In the genomic region with DNA sequence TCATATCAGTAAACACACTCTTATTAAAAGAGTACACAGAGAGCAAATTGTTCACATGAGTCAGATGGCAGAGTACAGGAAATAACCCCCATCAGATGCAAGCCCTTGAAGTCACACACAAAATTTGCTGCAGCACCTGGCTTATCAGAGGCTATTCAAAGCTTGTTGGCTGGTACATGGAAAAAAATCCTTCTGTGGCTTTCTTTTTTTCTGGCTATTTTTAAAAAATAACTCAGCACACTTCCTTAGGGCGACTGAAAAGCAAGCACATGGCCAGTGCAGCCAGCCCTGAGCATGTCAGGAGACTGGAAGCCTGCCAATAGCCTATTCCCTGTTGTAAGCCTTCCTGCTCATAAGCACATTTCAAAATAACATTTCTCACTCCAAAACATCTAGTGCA, we compare ENCODE assay signal across 9 mouse cellular contexts. TPM values are rescaled to one million over a fixed set of nuclear protein-coding genes. Genes with fewer than 3 reads are reported as not detected.
DNase-seq lines count a peak whose midpoint lies in the region; ATAC-seq and TF ChIP-seq lines count a peak whose summit lies in the region.
"Had no signal": no experiment of that assay in that cellular context is flagged by ENCODE, and none has a peak within 500 bp of the region (broad histone marks: within the 10 kb centered on the region; RNA-seq: fewer than 3 reads in every experiment).

No protein-coding gene starts in this region.

- H3K36me3 ChIP-seq in midbrain, embryonic 15.5 days (replicated peaks), result no peaks in the 10 kb centered on the region
- no peaks in the 10 kb centered on the region for H3K36me3 ChIP-seq in midbrain, embryonic 10.5 days
- no peaks in the 10 kb centered on the region for H3K36me3 ChIP-seq in lung, postnatal 0 days (ENCODE audit: insufficient read depth, low read length)
- no peaks in the 10 kb centered on the region for H3K36me3 ChIP-seq in intestine, postnatal 0 days (ENCODE audit: control insufficient read depth, insufficient read depth)
- H3K36me3 ChIP-seq: neural tube, embryonic 12.5 days had no signal

- ATAC-seq in midbrain, embryonic 15.5 days (replicated peaks), result peak; percentile 76; the same call in 1 of the 2 replicates
- 0 out of 2 replicates have a peak, but pooled peaks have one; percentile 64 for ATAC-seq in lung, postnatal 0 days
- ATAC-seq in intestine, postnatal 0 days, result no peak
- ATAC-seq in erythroid progenitor cell, adult 5-6 weeks (replicated peaks; ENCODE audit: low FRiP score, poor library complexity, severe bottlenecking), result no peak

- DNase-seq in midbrain, embryonic 10.5 days (ENCODE audit: low spot score), result no peak
- DNase-seq in adrenal gland, postnatal 10 days, result peak; percentile 49
- DNase-seq in cerebellum, postnatal 10 days, result peak; percentile 76 to 78
- DNase-seq in heart, postnatal 25 days (ENCODE audit: low spot score), result peak; percentile 36
- peak; percentile 57 for DNase-seq in lung, postnatal 0 days (ENCODE audit: low spot score)

- H3K9ac ChIP-seq in midbrain, embryonic 15.5 days, result no peak overlapping the region
- H3K9ac ChIP-seq in lung, postnatal 0 days (replicated peaks; ENCODE audit: low read depth), result no peak overlapping the region
- no peak overlapping the region for H3K9ac ChIP-seq in intestine, postnatal 0 days (ENCODE audit: low read depth, low read length)
- H3K9ac ChIP-seq: neural tube, embryonic 12.5 days had no signal

- no peak overlapping the region for H3K4me2 ChIP-seq in midbrain, embryonic 15.5 days
- no peak overlapping the region for H3K4me2 ChIP-seq in lung, postnatal 0 days (replicated peaks; ENCODE audit: low read depth, low read length)
- H3K4me2 ChIP-seq in intestine, postnatal 0 days (replicated peaks; ENCODE audit: low read depth), result no peak overlapping the region
- H3K4me2 ChIP-seq: neural tube, embryonic 12.5 days had no signal

- H3K27ac ChIP-seq in midbrain, embryonic 15.5 days, result no peak overlapping the region
- no peak overlapping the region for H3K27ac ChIP-seq in midbrain, embryonic 10.5 days (replicated peaks)
- H3K27ac ChIP-seq in lung, postnatal 0 days (ENCODE audit: low read length), result no peak overlapping the region
- no peak overlapping the region for H3K27ac ChIP-seq in intestine, postnatal 0 days (ENCODE audit: low read depth, low read length)
- H3K27ac ChIP-seq: neural tube, embryonic 12.5 days had no signal

- intact Hi-C loops in heart, postnatal 25 days (cut with DNase I), result no loop called here

- H3K9me3 ChIP-seq in midbrain, embryonic 15.5 days, result no peaks in the 10 kb centered on the region
- H3K9me3 ChIP-seq in midbrain, embryonic 10.5 days (replicated peaks), result no peaks in the 10 kb centered on the region
- H3K9me3 ChIP-seq in lung, postnatal 0 days (ENCODE audit: low read length), result no peaks in the 10 kb centered on the region
- H3K9me3 ChIP-seq in intestine, postnatal 0 days (ENCODE audit: control insufficient read depth), result no peaks in the 10 kb centered on the region
- H3K9me3 ChIP-seq: neural tube, embryonic 12.5 days had no signal

- H3K4me1 ChIP-seq in midbrain, embryonic 15.5 days, result no peaks in the 10 kb centered on the region
- no peaks in the 10 kb centered on the region for H3K4me1 ChIP-seq in midbrain, embryonic 10.5 days
- no peaks in the 10 kb centered on the region for H3K4me1 ChIP-seq in lung, postnatal 0 days (ENCODE audit: insufficient read depth, low read depth, low read length)
- H3K4me1 ChIP-seq in intestine, postnatal 0 days (replicated peaks; ENCODE audit: control insufficient read depth, insufficient read depth, low read length), result no peaks in the 10 kb centered on the region
- H3K4me1 ChIP-seq: neural tube, embryonic 12.5 days had no signal

- no peak for TF ChIP-seq EP300 in lung, postnatal 0 days (IDR thresholded peaks at IDR 0.05)

- H3K4me3 ChIP-seq in midbrain, embryonic 15.5 days, result no peak overlapping the region
- no peak overlapping the region for H3K4me3 ChIP-seq in midbrain, embryonic 10.5 days
- H3K4me3 ChIP-seq in lung, postnatal 0 days (ENCODE audit: low read depth, low read length), result no peak overlapping the region
- H3K4me3 ChIP-seq in intestine, postnatal 0 days (ENCODE audit: low read depth, low read length), result no peak overlapping the region
- H3K4me3 ChIP-seq: neural tube, embryonic 12.5 days had no signal

- 16% methylated on average over 1 of the region's 1 CpGs for WGBS in midbrain, embryonic 15.5 days
- 44% methylated on average over 1 of the region's 1 CpGs for WGBS in midbrain, embryonic 10.5 days
- WGBS in lung, postnatal 0 days, result 0% methylated on average over 1 of the region's 1 CpGs
- 17% methylated on average over 1 of the region's 1 CpGs for WGBS in intestine, postnatal 0 days

- H3K27me3 ChIP-seq in midbrain, embryonic 15.5 days (replicated peaks), result no peaks in the 10 kb centered on the region
- no peaks in the 10 kb centered on the region for H3K27me3 ChIP-seq in midbrain, embryonic 10.5 days (ENCODE audit: low read depth, poor library complexity, severe bottlenecking)
- H3K27me3 ChIP-seq in lung, postnatal 0 days (replicated peaks; ENCODE audit: insufficient read depth, low read length), result no peaks in the 10 kb centered on the region
- H3K27me3 ChIP-seq in intestine, postnatal 0 days (replicated peaks; ENCODE audit: control insufficient read depth, insufficient read depth, low read length), result no peaks in the 10 kb centered on the region
- H3K27me3 ChIP-seq: neural tube, embryonic 12.5 days had no signal

- TF ChIP-seq CTCF in lung, postnatal 0 days (IDR thresholded peaks at IDR 0.05), result no peak
- no peak for TF ChIP-seq CTCF in intestine, postnatal 0 days (IDR thresholded peaks at IDR 0.05; ENCODE audit: low read depth)

RNA-seq across cellular contexts. Expression of a gene that starts 18.6 kb away (rescaled TPM):
- 58.9 and 59.8 TPM in 2 replicates for polyA plus RNA-seq in midbrain, embryonic 15.5 days (2015; fragmentation: Nextera tagmentation; extraction: Ambion mirVana)
- 40.1 and 41.2 TPM in 2 replicates for polyA plus RNA-seq in midbrain, embryonic 10.5 days (2016; fragmentation: Nextera tagmentation; extraction: Ambion mirVana)
- 10 to 100 TPM; 32.5 to 39.5 TPM for total RNA-seq in adrenal gland, postnatal 10 days (2021)
- total RNA-seq in heart, postnatal 25 days (2021), result 10 to 100 TPM; 27.0 to 27.3 TPM
- polyA plus RNA-seq in lung, postnatal 0 days (2015; fragmentation: Nextera tagmentation; extraction: Ambion mirVana), result 50.5 and 56.0 TPM in 2 replicates
- 22.0 and 23.3 TPM in 2 replicates for polyA plus RNA-seq in intestine, postnatal 0 days (2015; fragmentation: Nextera tagmentation; extraction: Ambion mirVana)
- 9.2 and 10.1 TPM in 2 replicates for total RNA-seq in erythroid progenitor cell, adult 5-6 weeks (2015; ENCODE audit: low replicate concordance)
- total RNA-seq in erythroid progenitor cell, adult 5-6 weeks (2017; ENCODE audit: low replicate concordance), result 6.3 and 15.7 TPM in 2 replicates

Comparison
In these comparisons a context has a peak if more than half of its experiments do, and no peak if none do; other contexts are left out.
1. ATAC-seq: peak in midbrain, embryonic 15.5 days (single experiment) and lung, postnatal 0 days (single experiment); none in intestine, postnatal 0 days (single experiment) and erythroid progenitor cell, adult 5-6 weeks (single experiment).